Mouse (Mus musculus) stomach, embryonic 16.5 days (tissue): Measurements from ENCODE around the gene Igf2bp3. TPM values are rescaled to one million over a fixed set of nuclear protein-coding genes. Genes with fewer than 3 reads are reported as not detected.

Experiments
- ATAC-seq: fragments of 200-750 bp; cut with Nextera tagmentation; 2 replicates; pipeline ENCODE4 v1.8.0; 2017; ENCODE audit warnings: moderate number of reproducible peaks, moderate TSS enrichment; ENCODE audit not compliant: insufficient read depth, low FRiP score
- H3K27ac ChIP-seq: fragments of 300-500 bp; sonication (generic); 2 replicates; pipeline ENCODE4 v1.5.1; 2014; ENCODE audit warnings: low read length
- H3K27me3 ChIP-seq: fragments of 300-500 bp; sonication (generic); 2 replicates; pipeline ENCODE4 v1.6.1; 2014; ENCODE audit warnings: low read length, control low read depth, mixed read lengths; ENCODE audit not compliant: control insufficient read depth, insufficient read depth
- H3K36me3 ChIP-seq: fragments of 300-500 bp; sonication (generic); 2 replicates; pipeline ENCODE4 v1.6.1; 2014; ENCODE audit warnings: low read length; ENCODE audit not compliant: control insufficient read depth, insufficient read depth
- H3K4me1 ChIP-seq: fragments of 300-500 bp; sonication (generic); 2 replicates; pipeline ENCODE4 v1.6.1; 2014; ENCODE audit warnings: low read length, control low read depth, mixed read lengths; ENCODE audit not compliant: control insufficient read depth, insufficient read depth
- H3K4me2 ChIP-seq: fragments of 300-500 bp; sonication (generic); 2 replicates; pipeline ENCODE4 v1.6.1; 2014; ENCODE audit warnings: low read depth, low read length, mixed read lengths
- H3K4me3 ChIP-seq: fragments of 300-500 bp; sonication (generic); replicated peaks from 2 replicates; pipeline ENCODE4 v1.5.1; 2014; ENCODE audit warnings: mild to moderate bottlenecking, low read length
- H3K9ac ChIP-seq: fragments of 300-500 bp; sonication (generic); 2 replicates; pipeline ENCODE4 v1.6.1; 2014; ENCODE audit warnings: low read length
- H3K9me3 ChIP-seq: fragments of 300-500 bp; sonication (generic); replicated peaks from 2 replicates; pipeline ENCODE4 v1.6.1; 2016; ENCODE audit warnings: low read length, control low read depth; ENCODE audit not compliant: control insufficient read depth
- WGBS: fragments of 180-500 bp; shearing (Covaris S2); extraction: QIAGEN DNeasy Blood & Tissue Kit; methylation state at CpG from one replicate; pipeline ENCODE4 v1.1.7; 2014; 5-methylcytosine and 5-hydroxymethylcytosine counted together
- polyA plus RNA-seq: library from polyadenylated mRNA; unstranded; fragments of >200 nt; fragmentation: Nextera tagmentation; extraction: Ambion mirVana; gene quantifications from 2 replicates; pipeline ENCODE4 v1.2.1, GENCODE M21; 2015

Gene Igf2bp3
- polyA plus RNA-seq, 1 experiment from 2014 or later = 53.6 TPM

DNA sequence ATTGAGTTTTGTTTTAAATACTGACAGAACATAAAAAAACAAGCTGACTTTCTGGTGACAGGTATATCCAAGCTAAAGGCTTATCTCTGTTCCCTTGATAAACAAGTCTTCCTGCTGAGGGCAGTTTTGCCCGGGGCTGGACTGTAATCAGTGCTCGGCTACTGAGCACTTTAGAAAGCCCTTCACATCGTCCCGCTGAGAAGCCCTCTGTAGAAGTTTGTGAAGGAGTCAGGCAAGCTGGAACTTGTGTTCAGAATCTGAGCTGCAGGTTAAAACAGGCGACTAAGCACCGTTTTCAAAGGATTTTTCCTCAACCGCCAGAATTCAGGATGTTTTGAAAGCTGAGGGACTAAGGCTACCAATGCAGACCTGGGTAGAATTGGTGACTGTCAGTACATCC is 7.1 kb upstream of the Igf2bp3 start:
- H3K9me3 ChIP-seq = no peaks in the 10 kb centered on the region
- H3K27ac ChIP-seq = no peak overlapping the region
- no peak overlapping the region for H3K4me2 ChIP-seq
- 0 out of 2 replicates have a peak, but pooled peaks cover 4% of the 10 kb centered on the region for H3K4me1 ChIP-seq
- no peak overlapping the region for H3K9ac ChIP-seq
- no peak for ATAC-seq
- H3K4me3 ChIP-seq = no peak overlapping the region
- WGBS = 8% methylated on average over 7 of the region's 7 CpGs
- H3K36me3 ChIP-seq = no peaks in the 10 kb centered on the region
- H3K27me3 ChIP-seq = no peaks in the 10 kb centered on the region

GRCm38 (mm10) chr6:49219920-49220604 is 5.3 kb upstream of the Igf2bp3 start:
- H3K36me3 ChIP-seq = no peaks in the 10 kb centered on the region
- 0 out of 2 replicates have a peak, but pooled peaks cover 2% of the 10 kb centered on the region for H3K4me1 ChIP-seq
- peak overlapping the region; percentile 16; the same call in 1 of the 2 replicates for H3K4me3 ChIP-seq
- 0 out of 2 replicates have a peak overlapping the region, but pooled peaks have one; percentile 32 for H3K9ac ChIP-seq
- H3K27ac ChIP-seq = no peak overlapping the region
- no peaks in the 10 kb centered on the region for H3K9me3 ChIP-seq
- 10% methylated on average over 16 of the region's 16 CpGs for whole genome bisulfite sequencing
- peak overlapping the region; percentile 43 for H3K4me2 ChIP-seq
- ATAC-seq = no peak
- no peaks in the 10 kb centered on the region for H3K27me3 ChIP-seq

DNA sequence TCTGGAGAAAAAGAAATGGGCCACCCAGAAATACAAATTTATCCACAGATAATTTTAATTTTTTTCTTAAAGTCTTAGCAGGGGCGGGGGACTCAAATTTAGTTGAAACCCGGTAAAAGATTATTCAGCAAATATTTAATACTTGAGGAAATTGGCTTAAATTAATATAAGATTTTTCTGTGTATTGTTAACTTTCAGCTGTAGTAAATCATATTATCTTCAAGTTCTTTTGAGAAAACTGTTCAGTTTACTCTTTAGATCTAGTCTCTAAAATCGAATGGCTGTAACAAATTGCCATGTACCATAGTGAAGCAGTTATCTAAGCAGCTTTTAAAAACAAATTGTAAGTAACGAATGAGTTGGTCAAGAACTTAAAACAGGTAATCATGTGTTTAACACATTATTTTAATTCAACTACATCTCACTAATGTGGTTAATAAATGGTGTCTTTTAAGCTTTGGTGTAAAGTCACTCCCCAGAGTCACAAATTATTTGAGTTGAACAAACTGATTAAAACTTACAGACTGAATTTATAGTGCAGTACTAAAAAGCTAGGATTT is 4.3 kb upstream of the Igf2bp3 start:
- Histone ChIP-seq H3K4me2 (no peak overlapping the region), H3K27ac (no peak overlapping the region), H3K9ac (no peak overlapping the region), H3K36me3 (no peaks in the 10 kb centered on the region), H3K27me3 (no peaks in the 10 kb centered on the region), H3K4me1 (0 out of 2 replicates have a peak, but pooled peaks cover 2% of the 10 kb centered on the region), H3K9me3 (no peaks in the 10 kb centered on the region), H3K4me3 (no peak overlapping the region)
- ATAC-seq = no peak
- 28% methylated on average over 4 of the region's 4 CpGs for WGBS

DNA sequence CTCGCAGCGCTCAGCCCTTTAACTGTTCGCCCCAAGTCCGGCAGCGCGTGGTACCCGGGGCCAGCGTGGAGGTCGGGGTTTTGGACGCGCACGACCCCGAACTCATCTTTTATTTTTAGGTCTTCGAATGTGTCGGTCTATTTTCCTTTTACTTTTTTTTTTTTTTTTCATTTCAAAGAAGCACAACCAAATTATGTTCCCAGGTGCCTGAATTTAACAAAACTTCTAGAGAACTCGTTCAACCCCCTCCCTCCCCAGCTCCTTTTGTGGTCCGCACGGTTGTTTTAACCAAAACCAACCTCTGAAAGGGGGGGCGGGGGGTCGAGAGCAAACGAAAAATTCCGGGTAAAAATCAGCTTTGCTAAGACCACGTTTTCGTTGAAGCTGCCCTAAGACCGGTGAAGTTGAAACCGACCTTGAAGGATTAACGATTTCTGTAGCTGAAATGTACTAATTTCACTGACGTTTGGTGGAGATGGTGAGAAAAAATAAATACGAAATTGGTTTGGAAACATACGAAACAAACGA is 3.6 kb upstream of the Igf2bp3 start:
- Histone ChIP-seq H3K4me1 (0 out of 2 replicates have a peak, but pooled peaks cover 2% of the 10 kb centered on the region), H3K27ac (no peak overlapping the region; the same call in 1 of the 2 replicates), H3K4me3 (peak overlapping the region; percentile 75), H3K27me3 (no peaks in the 10 kb centered on the region), H3K9me3 (no peaks in the 10 kb centered on the region), H3K36me3 (no peaks in the 10 kb centered on the region), H3K9ac (peak overlapping the region; percentile 60), H3K4me2 (peak overlapping the region; percentile 87)
- no peak for ATAC-seq
- WGBS = under 1% methylated on average over 31 of the region's 31 CpGs

GRCm38 (mm10) chr6:49217581-49218274 is 3.0 kb upstream of the Igf2bp3 start:
- ATAC-seq = peak; percentile 92

DNA sequence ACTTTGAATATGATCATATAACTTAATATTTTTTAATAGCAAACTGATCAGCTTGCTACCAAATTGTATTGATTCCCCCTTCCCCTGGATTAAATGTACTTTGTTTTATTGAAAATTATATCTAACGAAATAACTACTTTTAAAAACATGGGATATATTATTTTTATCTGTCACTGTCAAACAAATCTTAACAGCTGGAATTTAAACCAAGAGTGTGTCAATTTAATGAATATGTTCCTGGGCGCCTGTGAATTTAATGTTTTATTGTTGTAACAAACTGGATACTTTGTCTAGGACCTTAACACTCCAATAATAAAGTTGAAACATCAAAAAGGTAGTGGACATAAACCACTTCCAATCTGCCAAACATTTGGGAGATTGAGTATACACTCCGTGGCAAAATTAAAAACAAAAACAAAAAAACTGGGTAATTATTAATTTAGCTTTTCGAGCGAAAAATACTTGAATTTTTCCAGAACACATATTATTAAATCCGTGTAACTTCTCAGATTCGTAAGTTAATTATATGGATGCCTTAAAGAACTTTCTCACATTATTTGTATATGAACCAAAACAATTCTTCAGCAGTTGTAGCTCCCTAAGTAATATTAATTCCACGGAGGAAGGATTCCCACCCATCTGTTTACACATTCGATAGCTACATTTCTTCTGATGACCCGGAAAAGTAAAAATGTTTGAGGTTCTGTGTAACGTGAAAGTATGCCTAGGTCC is 2.2 kb upstream of the Igf2bp3 start:
- H3K9ac ChIP-seq = peak overlapping the region; percentile 85
- H3K4me3 ChIP-seq = peak overlapping the region; percentile 75
- peaks cover 13% of the 10 kb centered on the region for H3K4me1 ChIP-seq
- H3K27me3 ChIP-seq = no peaks in the 10 kb centered on the region
- no peak for ATAC-seq
- peak overlapping the region; percentile 97 for H3K27ac ChIP-seq
- peak overlapping the region; percentile 75 for H3K4me2 ChIP-seq
- 7% methylated on average over 11 of the region's 11 CpGs for WGBS
- no peaks in the 10 kb centered on the region for H3K9me3 ChIP-seq
- no peaks in the 10 kb centered on the region for H3K36me3 ChIP-seq

More at GRCm38 (mm10) chr6:49217581-49218274, 3.0 kb upstream of the Igf2bp3 start:
- Histone ChIP-seq H3K36me3 (no peaks in the 10 kb centered on the region), H3K4me1 (peaks cover 6% of the 10 kb centered on the region), H3K27ac (peak overlapping the region; percentile 97), H3K4me3 (peak overlapping the region; percentile 75), H3K9ac (peak overlapping the region; percentile 85), H3K4me2 (peak overlapping the region; percentile 87), H3K27me3 (no peaks in the 10 kb centered on the region), H3K9me3 (no peaks in the 10 kb centered on the region)
- WGBS = under 1% methylated on average over 56 of the region's 56 CpGs

- H3K9ac ChIP-seq = peak overlapping the region; percentile 98
- H3K27me3 ChIP-seq = no peaks in the 10 kb centered on the region
- WGBS = 3% methylated on average over 14 of the region's 14 CpGs
- H3K4me3 ChIP-seq = peak overlapping the region; percentile 96
- peaks cover 20% of the 10 kb centered on the region for H3K4me1 ChIP-seq
- peak overlapping the region; percentile 94 for H3K4me2 ChIP-seq
- H3K27ac ChIP-seq = peak overlapping the region; percentile 99
- peak; percentile 18; the same call in 1 of the 2 replicates for ATAC-seq
- H3K9me3 ChIP-seq = no peaks in the 10 kb centered on the region
- H3K36me3 ChIP-seq = no peaks in the 10 kb centered on the region
These were observed 1.2 kb upstream of the Igf2bp3 start for GRCm38 (mm10) chr6:49215748-49216585.
